Mouse (Mus musculus): ENCODE data around the gene Ube2c. TPM values are rescaled to one million over a fixed set of nuclear protein-coding genes. Genes with fewer than 3 reads are reported as not detected.
A peak's percentile ranks its signal among the peaks of the same experiment; 100 is the strongest.

The Ube2c gene
- 94.0 and 201 TPM in 2 replicates for polyA plus RNA-seq (2012; rRNA removed)

DNA sequence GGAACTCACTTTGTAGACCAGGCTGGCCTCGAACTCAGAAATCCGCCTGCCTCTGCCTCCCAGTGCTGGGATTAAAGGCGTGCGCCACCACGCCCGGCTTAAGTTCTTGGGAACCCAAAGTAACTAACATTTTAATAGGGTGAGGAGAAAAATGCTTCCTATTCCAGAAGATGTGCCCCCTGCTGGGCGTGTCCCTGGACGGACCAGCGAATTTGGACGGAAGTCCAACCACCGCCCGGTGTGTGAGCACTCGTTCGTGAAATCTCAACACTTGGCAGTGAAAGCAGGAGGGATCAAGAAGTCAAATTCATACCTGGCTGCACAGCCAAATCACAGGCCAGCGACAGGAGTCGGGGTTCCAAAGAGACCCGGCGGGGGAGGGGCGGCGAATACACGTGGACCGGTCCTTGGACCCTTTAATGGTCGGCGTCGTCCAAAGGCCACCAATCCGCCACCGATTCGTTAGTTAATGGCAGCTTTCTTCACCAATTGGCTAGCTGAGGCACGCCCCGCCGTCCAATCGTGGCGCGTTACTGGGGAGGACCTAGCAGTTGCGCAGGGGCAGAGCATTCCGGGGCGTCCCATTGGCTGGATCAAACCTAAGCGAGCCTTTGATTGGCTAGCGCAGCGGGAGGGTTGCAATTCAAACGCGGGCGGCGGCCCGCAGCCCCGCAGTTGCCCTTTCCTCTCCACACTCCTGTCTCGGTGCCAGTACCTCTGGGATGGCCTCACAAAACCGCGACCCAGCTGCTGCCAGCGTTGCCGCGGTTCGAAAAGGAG lies at the start of gene Ube2c:
Ube2c (plus strand) TSS at position 641 of the 780 bp plus-strand sequence.
- DNase-seq (ENCODE audit: low read depth): peak; percentile 100
- TF ChIP-seq CTCF (IDR thresholded peaks at IDR 0.05; ENCODE audit: borderline replicate concordance, extremely low read depth, insufficient read depth, insufficient read length) (peak; percentile 30; the same call in 1 of the 2 replicates), POLR2A (IDR thresholded peaks at IDR 0.05; ENCODE audit: borderline replicate concordance, extremely low read depth, insufficient read depth, insufficient read length, poor library complexity, severe bottlenecking) (no peak)

DNA sequence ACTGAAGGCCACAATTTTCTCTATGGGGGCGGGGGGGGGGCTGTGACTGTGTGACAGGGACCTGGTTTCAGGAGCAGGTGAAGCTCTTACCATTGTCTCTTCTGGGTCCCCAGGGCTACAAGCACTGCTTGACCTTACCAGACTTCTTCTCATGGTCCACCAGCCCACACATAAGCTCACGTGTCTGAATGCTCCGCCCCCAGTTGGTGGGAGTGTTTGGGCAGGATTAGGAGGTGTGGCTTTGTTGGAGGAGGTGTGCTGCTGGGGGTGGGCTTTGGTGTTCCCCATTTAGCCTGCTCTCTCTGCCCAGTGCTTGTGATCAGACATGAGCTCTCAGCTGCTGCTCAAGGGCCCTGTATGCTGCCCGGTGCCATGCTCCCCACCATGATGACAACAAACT lies 46.4 kb upstream of the Ube2c start:
- no peak for DNase-seq (ENCODE audit: low read depth)
- TF ChIP-seq CTCF (IDR thresholded peaks at IDR 0.05; ENCODE audit: borderline replicate concordance, extremely low read depth, insufficient read depth, insufficient read length) (no peak), POLR2A (IDR thresholded peaks at IDR 0.05; ENCODE audit: borderline replicate concordance, extremely low read depth, insufficient read depth, insufficient read length, poor library complexity, severe bottlenecking) (no peak)

DNA sequence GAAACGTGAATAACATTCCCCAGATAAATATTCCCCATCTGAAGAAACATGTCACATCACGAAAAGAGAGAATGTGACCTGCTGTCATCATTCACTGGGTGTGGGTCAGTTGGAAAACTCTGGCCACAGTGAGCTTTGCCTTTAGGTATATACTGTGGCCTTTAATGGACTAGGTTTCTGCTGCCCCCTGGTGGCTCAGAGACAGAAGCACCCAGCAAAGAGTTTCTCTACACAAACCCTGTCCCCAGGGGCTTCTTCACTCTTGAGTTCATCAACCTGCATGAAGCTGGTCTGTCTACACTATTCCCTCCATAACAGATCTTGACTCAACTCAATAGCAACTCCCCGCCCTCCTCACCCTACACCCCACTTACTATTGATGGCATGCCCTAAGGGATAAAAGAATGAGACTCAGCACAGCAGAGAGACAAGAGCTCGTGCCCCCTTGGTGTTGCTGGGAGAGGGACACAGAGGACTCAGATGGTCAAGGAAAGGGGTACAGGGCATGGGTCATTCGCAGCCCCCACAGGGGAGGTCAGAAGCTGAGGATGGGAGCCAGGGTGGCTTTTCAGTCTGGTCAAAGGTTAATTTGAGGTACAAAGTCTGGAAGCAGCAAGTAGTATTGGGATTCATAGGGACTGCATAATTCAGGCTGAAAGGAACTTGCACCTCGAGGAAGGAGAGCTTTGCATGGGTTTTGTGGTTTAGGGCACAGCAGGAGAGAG lies 43.6 kb upstream of the Ube2c start:
- TF ChIP-seq POLR2A (IDR thresholded peaks at IDR 0.05; ENCODE audit: borderline replicate concordance, extremely low read depth, insufficient read depth, insufficient read length, poor library complexity, severe bottlenecking) (no peak), CTCF (IDR thresholded peaks at IDR 0.05; ENCODE audit: borderline replicate concordance, extremely low read depth, insufficient read depth, insufficient read length) (peak; percentile 80)
- DNase-seq (ENCODE audit: low read depth): peak; percentile 75

DNA sequence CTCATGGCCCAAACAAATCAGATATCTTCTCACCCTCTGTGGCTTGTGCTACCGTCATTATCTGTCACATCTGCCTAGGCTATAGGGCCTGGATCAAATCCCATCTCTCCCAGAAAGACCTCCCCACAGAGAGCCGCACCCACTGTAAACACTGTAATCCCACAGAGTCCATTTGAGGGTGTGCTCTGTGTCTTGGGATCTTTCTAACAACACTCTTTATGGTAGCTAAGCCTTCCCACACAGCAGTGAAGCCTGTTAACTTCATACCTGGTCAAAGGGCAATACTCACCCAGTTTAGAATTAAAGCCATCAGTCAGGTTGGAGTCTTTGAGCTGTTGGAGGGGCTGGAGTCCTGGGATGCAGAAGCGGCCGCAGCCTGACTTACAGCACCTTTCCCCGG lies 38.0 kb upstream of the Ube2c start:
- no peak for DNase-seq (ENCODE audit: low read depth)
- no peak for TF ChIP-seq CTCF (IDR thresholded peaks at IDR 0.05; ENCODE audit: borderline replicate concordance, extremely low read depth, insufficient read depth, insufficient read length)
- TF ChIP-seq POLR2A (IDR thresholded peaks at IDR 0.05; ENCODE audit: borderline replicate concordance, extremely low read depth, insufficient read depth, insufficient read length, poor library complexity, severe bottlenecking): no peak

DNA sequence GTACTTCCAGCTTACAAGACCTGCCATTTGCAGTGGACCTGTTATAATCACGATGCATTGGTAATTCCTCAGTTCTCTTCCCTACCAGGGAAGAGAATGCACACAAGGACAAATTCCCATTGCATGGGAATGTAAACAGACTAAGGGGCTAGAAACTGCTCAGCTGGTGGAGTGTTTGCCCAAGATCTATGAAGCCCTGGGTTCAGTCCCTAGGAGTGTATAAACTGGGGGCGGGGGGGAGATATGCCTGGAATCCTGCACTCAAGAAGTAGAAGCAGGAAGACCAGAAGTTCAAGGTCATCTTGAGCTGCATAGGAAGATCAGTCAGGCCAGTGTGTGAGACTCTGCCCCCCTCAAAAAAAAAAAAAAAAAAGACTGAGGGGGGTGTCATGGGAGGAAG lies 36.4 kb upstream of the Ube2c start:
- no peak for TF ChIP-seq CTCF (IDR thresholded peaks at IDR 0.05; ENCODE audit: borderline replicate concordance, extremely low read depth, insufficient read depth, insufficient read length)
- no peak for TF ChIP-seq POLR2A (IDR thresholded peaks at IDR 0.05; ENCODE audit: borderline replicate concordance, extremely low read depth, insufficient read depth, insufficient read length, poor library complexity, severe bottlenecking)
- DNase-seq (ENCODE audit: low read depth): no peak

DNA sequence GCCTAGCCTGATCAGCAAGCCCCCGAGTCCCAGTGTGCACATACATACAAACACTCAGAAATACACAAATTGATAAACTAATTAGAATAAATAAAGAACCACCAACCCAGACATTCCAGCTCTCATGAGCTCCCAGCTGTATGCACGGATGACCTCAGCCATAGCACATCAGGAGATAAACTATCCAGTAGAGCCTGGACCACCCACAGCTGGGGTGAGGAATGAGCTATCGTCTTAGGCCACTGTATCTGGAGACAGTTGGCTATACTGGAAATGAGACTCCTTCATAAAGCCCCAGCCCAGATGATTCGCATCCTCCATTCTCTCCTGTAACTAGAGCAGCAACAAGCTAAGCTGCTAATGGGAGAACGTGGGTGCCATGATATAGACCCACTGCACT lies 34.9 kb upstream of the Ube2c start:
- DNase-seq (ENCODE audit: low read depth): no peak
- TF ChIP-seq POLR2A (IDR thresholded peaks at IDR 0.05; ENCODE audit: borderline replicate concordance, extremely low read depth, insufficient read depth, insufficient read length, poor library complexity, severe bottlenecking) (no peak), CTCF (IDR thresholded peaks at IDR 0.05; ENCODE audit: borderline replicate concordance, extremely low read depth, insufficient read depth, insufficient read length) (no peak)

DNA sequence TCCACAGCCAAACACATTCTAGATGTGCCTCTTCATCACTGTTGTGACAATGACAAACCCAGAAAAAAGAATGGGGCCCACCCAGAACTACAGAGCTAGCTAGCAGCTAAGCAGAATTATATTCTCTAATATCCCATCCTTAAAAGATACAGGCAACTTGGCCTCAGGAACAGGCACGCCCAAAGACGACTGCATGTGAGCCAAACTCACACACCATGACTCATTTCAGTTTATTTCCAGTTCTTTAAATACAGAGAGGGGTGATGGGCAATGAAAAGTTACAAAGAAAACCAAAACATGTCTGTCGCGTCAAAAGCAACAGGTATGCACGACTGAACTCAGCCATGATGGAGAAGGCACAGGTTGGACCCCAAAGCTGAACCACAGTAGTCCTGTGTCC lies 34.3 kb upstream of the Ube2c start:
- no peak for TF ChIP-seq POLR2A (IDR thresholded peaks at IDR 0.05; ENCODE audit: borderline replicate concordance, extremely low read depth, insufficient read depth, insufficient read length, poor library complexity, severe bottlenecking)
- DNase-seq (ENCODE audit: low read depth): no peak

DNA sequence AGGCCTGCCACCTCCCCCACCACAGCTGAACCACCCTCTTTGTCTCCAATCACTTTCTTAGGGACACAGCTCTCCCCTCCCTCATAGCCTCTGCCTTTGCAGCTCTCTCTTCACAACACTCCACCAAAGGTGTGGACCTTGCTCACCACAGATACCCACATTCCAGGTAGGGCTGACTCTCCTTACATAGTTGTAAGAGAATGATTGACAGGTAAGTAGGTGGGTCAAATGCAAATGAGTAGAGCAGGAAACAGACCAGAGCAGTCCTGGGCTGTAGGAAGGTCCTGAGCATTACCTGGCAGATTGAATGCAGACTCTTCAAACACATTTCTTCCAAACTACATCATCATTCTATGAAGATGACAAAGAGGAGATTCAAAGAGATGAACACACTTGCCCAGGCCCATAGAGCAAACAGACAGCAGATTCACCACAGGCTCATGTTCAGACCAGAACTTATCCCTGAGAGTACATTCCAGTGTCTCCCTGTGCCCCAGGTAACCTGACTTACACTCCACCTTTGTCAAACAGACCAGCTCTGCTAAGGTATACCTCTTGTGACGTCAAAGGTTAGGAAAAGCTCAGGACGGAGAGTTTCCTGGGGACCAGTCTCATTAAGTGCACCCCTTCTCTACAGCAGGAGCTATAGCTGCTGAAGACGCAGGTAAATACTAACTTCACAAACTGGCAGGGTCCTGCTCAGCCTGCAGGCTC lies 32.2 kb upstream of the Ube2c start:
- DNase-seq (ENCODE audit: low read depth): no peak
- TF ChIP-seq POLR2A (IDR thresholded peaks at IDR 0.05; ENCODE audit: borderline replicate concordance, extremely low read depth, insufficient read depth, insufficient read length, poor library complexity, severe bottlenecking): no peak
- no peak for TF ChIP-seq CTCF (IDR thresholded peaks at IDR 0.05; ENCODE audit: borderline replicate concordance, extremely low read depth, insufficient read depth, insufficient read length)

DNA sequence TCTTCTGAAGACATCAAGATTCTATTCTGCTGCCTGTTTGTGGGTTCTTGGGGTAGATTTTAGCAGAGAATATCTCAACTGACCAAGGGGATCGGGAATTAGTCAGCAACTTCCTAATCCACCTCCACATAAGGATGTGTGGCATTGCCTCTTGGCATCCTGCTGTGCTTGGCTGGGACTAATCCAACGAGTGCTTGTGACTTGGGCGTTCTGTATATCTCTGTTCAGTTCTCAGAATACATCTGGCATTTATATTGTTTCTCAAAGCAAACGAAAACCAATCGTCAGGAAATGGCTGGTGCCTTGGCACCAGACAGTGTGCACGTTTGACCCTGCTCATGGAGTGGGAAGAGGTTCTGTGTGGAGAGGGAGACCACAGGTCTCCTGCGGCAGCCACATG lies 29.8 kb upstream of the Ube2c start:
- DNase-seq (ENCODE audit: low read depth): no peak
- TF ChIP-seq CTCF (IDR thresholded peaks at IDR 0.05; ENCODE audit: borderline replicate concordance, extremely low read depth, insufficient read depth, insufficient read length) (no peak), POLR2A (IDR thresholded peaks at IDR 0.05; ENCODE audit: borderline replicate concordance, extremely low read depth, insufficient read depth, insufficient read length, poor library complexity, severe bottlenecking) (no peak)

DNA sequence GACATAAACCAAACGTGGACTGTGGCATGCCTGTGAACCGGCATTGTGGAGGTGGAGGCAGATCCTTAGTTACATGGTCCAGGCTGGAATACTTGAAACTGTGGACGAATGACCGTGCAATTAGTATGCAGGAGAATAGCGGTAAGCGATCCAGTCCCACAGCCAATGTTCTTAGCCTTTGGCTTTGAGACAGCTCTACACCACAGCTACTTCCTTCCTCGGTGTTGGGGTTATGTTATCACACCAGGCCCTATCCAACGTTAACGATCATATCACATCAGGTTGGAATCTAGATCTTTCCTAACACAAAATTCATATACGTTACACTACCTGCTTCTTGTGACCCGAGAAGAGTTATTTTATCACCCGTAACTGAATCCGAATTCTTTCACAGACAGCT lies 24.7 kb upstream of the Ube2c start:
- DNase-seq (ENCODE audit: low read depth): no peak
- TF ChIP-seq CTCF (IDR thresholded peaks at IDR 0.05; ENCODE audit: borderline replicate concordance, extremely low read depth, insufficient read depth, insufficient read length) (no peak), POLR2A (IDR thresholded peaks at IDR 0.05; ENCODE audit: borderline replicate concordance, extremely low read depth, insufficient read depth, insufficient read length, poor library complexity, severe bottlenecking) (no peak)

DNA sequence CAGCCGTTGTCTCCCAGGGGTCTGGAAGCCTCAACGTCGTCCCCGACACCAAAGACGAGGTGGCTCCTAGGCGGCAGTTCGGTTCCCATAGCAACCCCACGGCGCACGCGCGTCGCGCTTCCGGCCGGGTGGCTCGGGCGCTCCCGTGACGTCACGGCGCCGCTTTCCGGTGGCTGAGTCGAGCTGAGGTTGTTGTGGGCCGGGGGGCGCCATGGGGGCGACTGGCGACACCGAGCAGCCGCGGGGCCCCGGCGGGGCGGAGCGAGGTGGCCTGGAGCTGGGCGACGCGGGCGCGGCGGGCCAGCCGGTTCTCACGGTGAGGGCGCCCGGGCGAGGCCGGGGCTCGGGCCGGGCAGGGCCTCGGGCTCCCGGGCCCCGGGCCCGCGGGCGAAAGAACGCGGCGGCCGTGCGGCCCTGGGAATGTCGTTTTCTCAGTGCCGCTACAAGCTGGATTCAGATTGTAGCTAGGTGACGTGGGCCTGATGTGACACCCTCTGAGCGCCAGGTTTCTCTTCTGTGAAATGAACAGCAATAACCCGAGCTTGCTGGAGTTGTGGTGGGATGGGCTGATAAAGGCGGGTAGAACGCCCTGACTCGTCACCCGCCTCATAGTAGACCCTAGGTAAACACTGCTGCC lies 23.7 kb upstream of the Ube2c start, which contains the start of the genes Wfdc3 and Dnttip1:
Wfdc3 (minus strand) TSS at position 89 of the 637 bp plus-strand sequence.
Dnttip1 (plus strand) TSS at position 141 of the 637 bp plus-strand sequence.
- TF ChIP-seq CTCF (IDR thresholded peaks at IDR 0.05; ENCODE audit: borderline replicate concordance, extremely low read depth, insufficient read depth, insufficient read length) (no peak), POLR2A (IDR thresholded peaks at IDR 0.05; ENCODE audit: borderline replicate concordance, extremely low read depth, insufficient read depth, insufficient read length, poor library complexity, severe bottlenecking) (peak; percentile 76)
- DNase-seq (ENCODE audit: low read depth): peak; percentile 97

Data from brain, embryonic 14.5 days (tissue).